Mouse (Mus musculus) limb, embryonic 15.5 days (tissue): Measurements from ENCODE around the gene Vasn. TPM values are rescaled to one million over a fixed set of nuclear protein-coding genes. Genes with fewer than 3 reads are reported as not detected.

Experiments used
- ATAC-seq: fragments of 200-750 bp; cut with Nextera tagmentation; 2 replicates; pipeline ENCODE4 v1.8.0; 2017; ENCODE audit warnings: low read depth, moderate TSS enrichment; ENCODE audit not compliant: insufficient number of reproducible peaks, low FRiP score, low TSS enrichment
- H3K27ac ChIP-seq: fragments of 300-500 bp; sonication (generic); 2 replicates; pipeline ENCODE4 v1.5.1; 2015; ENCODE audit warnings: moderate library complexity, mild to moderate bottlenecking, inconsistent platforms
- H3K27me3 ChIP-seq: fragments of 300-500 bp; sonication (generic); 2 replicates; pipeline ENCODE4 v1.6.1; 2015; ENCODE audit warnings: inconsistent platforms
- H3K36me3 ChIP-seq: fragments of 300-500 bp; sonication (generic); 2 replicates; pipeline ENCODE4 v1.6.1; 2015; ENCODE audit warnings: inconsistent platforms
- H3K4me1 ChIP-seq: fragments of 300-500 bp; sonication (generic); 2 replicates; pipeline ENCODE4 v1.6.1; 2015; ENCODE audit warnings: inconsistent platforms
- H3K4me2 ChIP-seq: fragments of 300-500 bp; sonication (generic); 2 replicates; pipeline ENCODE4 v1.6.1; 2015; ENCODE audit warnings: mild to moderate bottlenecking, inconsistent platforms
- H3K4me3 ChIP-seq: fragments of 300-500 bp; sonication (generic); 2 replicates; pipeline ENCODE4 v1.5.1; 2015; ENCODE audit warnings: mild to moderate bottlenecking, inconsistent platforms
- H3K9ac ChIP-seq: fragments of 300-500 bp; sonication (generic); 2 replicates; pipeline ENCODE4 v1.6.1; 2015; ENCODE audit warnings: inconsistent platforms
- H3K9me3 ChIP-seq: fragments of 300-500 bp; sonication (generic); 2 replicates; pipeline ENCODE4 v1.6.1; 2016; ENCODE audit warnings: inconsistent platforms
- WGBS: fragments of 180-500 bp; shearing (Covaris S2); methylation state at CpG from one replicate; pipeline ENCODE4 v1.1.7; 2015; 5-methylcytosine and 5-hydroxymethylcytosine counted together
- polyA plus RNA-seq: library from polyadenylated mRNA; unstranded; fragments of >200 nt; fragmentation: Nextera tagmentation; extraction: Ambion mirVana; gene quantifications from 2 replicates; pipeline ENCODE4 v1.2.1, GENCODE M21; 2015

Gene Vasn
- polyA plus RNA-seq, 1 experiment from 2014 or later: 41.5 TPM

DNA sequence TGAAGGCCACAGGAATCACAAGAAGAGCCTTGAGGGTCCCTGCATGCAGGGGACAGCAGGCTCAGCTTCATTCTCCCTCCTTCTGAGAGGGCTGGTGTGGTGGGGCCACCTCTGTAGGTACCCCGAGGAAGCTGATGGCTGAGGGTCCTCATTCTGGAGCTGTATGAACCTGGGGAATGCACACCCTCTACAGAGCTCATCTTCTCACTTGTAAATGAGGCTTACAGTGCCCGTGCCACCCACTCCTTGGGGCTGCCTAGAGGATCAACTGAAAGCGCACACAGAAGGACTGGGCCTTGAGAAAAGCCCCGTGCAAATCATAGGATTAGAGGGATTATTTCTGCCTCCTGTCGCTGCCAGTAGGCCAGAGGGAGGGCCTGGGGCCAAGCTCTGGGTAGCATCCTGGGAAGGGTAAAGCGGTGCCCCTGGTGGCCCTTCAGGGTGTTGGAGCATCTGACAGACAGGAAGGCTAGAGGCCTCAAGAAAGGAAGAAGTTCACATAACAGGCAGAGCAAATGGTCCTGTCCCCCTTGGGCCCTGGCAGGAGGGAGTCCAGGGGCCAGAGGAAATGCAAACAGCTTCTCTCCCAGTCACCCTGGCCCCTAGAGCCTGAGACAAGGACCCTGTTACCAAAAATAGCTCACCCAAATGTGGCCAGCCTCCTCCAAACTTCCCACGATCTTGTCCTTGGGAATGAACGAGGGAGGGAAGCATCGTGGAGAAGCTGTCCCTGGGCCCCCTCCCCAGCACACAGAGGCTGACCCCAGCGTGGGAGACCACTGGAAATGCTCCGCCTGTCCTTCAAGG is 16.2 kb downstream of the Vasn start:
- no peak for ATAC-seq
- peaks cover 34% of the 10 kb centered on the region; the same call in 1 of the 2 replicates for H3K36me3 ChIP-seq
- peaks cover 85% of the 10 kb centered on the region for H3K4me1 ChIP-seq
- H3K9ac ChIP-seq: no peak overlapping the region
- 36% methylated on average over 11 of the region's 11 CpGs for WGBS
- no peaks in the 10 kb centered on the region for H3K27me3 ChIP-seq
- no peak overlapping the region for H3K4me2 ChIP-seq
- H3K27ac ChIP-seq: peak overlapping the region; percentile 91
- H3K4me3 ChIP-seq: no peak overlapping the region
- H3K9me3 ChIP-seq: no peaks in the 10 kb centered on the region

GRCm38 (mm10) chr16:4656571-4657081 is 16.9 kb downstream of the Vasn start:
- Histone ChIP-seq H3K9me3 (no peaks in the 10 kb centered on the region), H3K4me2 (no peak overlapping the region), H3K36me3 (peaks cover 36% of the 10 kb centered on the region), H3K9ac (no peak overlapping the region), H3K27me3 (no peaks in the 10 kb centered on the region), H3K4me1 (peaks cover 81% of the 10 kb centered on the region), H3K27ac (peak overlapping the region; percentile 91), H3K4me3 (no peak overlapping the region)
- WGBS: 46% methylated on average over 9 of the region's 9 CpGs
- no peak for ATAC-seq

DNA sequence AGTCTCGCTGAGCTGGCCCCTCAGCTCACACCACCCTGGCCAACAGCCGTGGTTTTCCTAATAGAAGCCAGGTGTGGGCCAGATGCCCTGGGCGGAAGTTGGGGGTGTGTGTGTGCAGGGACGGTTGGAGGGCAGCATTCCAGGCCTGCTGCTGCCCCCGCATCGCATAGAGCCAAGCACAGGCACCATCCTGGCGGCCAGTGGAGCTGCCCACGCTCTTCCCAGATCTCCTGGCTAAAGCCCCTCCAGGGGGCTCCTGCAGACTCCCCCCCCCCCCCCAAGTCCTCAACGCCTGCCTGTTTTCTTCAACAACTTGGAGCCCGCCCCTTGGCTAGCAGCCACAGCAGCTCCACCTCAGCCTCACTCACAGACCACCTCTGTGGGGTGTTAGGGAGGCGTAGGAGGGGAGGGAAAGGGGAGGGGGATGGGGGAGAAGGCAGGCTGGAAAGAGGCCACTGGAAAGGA is 19.1 kb downstream of the Vasn start:
- peak overlapping the region; percentile 34 for H3K4me2 ChIP-seq
- H3K4me1 ChIP-seq: peaks cover 60% of the 10 kb centered on the region
- H3K4me3 ChIP-seq: no peak overlapping the region; the same call in 1 of the 2 replicates
- no peaks in the 10 kb centered on the region for H3K9me3 ChIP-seq
- H3K27ac ChIP-seq: peak overlapping the region; percentile 91
- H3K36me3 ChIP-seq: peaks cover 28% of the 10 kb centered on the region
- H3K27me3 ChIP-seq: no peaks in the 10 kb centered on the region
- H3K9ac ChIP-seq: no peak overlapping the region; the same call in 1 of the 2 replicates
- peak; percentile 91 for ATAC-seq
- WGBS: 18% methylated on average over 11 of the region's 11 CpGs

DNA sequence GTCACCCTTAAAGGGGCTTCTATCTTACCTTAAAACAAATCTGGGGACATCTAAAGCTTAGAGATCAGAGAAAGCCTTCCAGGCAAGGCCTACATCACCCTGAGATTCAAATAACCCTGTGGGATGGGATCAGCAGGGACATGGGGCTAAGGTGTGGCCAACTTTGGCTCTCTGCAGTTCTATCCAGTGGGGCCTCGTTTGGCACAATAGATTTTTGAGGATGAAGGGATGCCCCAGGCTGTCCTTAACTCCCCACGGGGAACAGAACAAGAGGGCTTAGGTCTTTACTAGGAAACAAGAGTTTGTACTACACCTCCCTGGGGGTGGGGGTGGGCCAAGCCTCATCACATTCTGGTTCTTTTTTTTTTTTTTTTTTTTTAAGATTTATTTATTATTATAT is 19.6 kb downstream of the Vasn start:
- Histone ChIP-seq H3K4me3 (peak overlapping the region; percentile 4; the same call in 1 of the 2 replicates), H3K27me3 (no peaks in the 10 kb centered on the region), H3K36me3 (peaks cover 26% of the 10 kb centered on the region), H3K9ac (no peak overlapping the region; the same call in 1 of the 2 replicates), H3K9me3 (no peaks in the 10 kb centered on the region), H3K4me2 (peak overlapping the region; percentile 34), H3K27ac (peak overlapping the region; percentile 91), H3K4me1 (peaks cover 55% of the 10 kb centered on the region)
- WGBS: 11% methylated on average over 2 of the region's 2 CpGs
- ATAC-seq: no peak

DNA sequence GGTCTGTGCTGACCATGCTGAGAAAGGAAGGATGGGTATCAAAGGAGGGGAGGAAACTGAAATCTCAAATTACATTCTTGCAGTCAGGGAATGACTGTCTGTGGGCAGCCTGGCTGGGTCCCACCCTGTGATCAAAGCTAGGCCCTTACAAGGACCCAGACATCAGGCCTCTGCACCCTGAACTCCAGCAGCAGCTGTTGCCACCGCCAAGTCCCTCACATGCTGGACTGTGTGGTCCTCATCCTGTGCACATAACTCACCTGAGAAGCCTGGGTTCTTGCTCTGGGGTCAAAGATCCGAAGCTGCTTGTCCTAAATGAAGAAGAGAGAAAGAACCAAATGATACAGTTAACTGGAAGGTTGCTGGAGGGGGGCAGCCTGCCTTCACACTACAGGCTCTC is 21.9 kb downstream of the Vasn start:
- H3K4me2 ChIP-seq: no peak overlapping the region
- ATAC-seq: no peak
- H3K27me3 ChIP-seq: no peaks in the 10 kb centered on the region
- WGBS: 67% methylated on average over 2 of the region's 2 CpGs
- H3K4me1 ChIP-seq: peaks cover 34% of the 10 kb centered on the region
- H3K27ac ChIP-seq: no peak overlapping the region
- H3K9me3 ChIP-seq: no peaks in the 10 kb centered on the region
- no peak overlapping the region for H3K4me3 ChIP-seq
- H3K9ac ChIP-seq: no peak overlapping the region
- peaks cover 27% of the 10 kb centered on the region for H3K36me3 ChIP-seq

DNA sequence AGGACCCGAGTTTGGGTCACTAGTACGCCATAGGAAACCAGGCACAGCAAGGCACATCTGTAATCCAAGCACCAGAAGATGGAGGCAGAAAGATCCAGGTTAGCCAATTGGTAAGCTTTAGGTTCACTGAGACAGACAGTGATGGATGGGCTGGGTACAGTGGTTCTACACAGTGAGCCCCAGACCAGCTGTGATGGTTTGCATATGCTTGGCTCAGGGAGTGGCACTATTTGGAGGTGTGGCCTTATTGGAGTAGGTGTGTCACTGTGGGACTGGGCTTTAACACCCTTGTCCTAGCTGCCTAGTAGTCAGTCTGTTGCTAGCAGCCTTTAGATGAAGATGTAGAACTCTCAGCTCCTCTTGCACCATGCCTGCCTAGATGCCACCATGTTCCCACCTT is 24.1 kb downstream of the Vasn start:
- H3K4me3 ChIP-seq: no peak overlapping the region
- ATAC-seq: no peak
- no peaks in the 10 kb centered on the region for H3K9me3 ChIP-seq
- H3K27ac ChIP-seq: no peak overlapping the region
- WGBS: 84% methylated on average over 2 of the region's 2 CpGs
- H3K9ac ChIP-seq: no peak overlapping the region
- H3K4me1 ChIP-seq: peaks cover 18% of the 10 kb centered on the region
- H3K27me3 ChIP-seq: no peaks in the 10 kb centered on the region
- H3K36me3 ChIP-seq: peaks cover 37% of the 10 kb centered on the region
- no peak overlapping the region for H3K4me2 ChIP-seq

- no peak overlapping the region for H3K9ac ChIP-seq
- H3K4me3 ChIP-seq: no peak overlapping the region
- H3K4me1 ChIP-seq: peaks cover 9% of the 10 kb centered on the region
- no peaks in the 10 kb centered on the region for H3K9me3 ChIP-seq
- H3K27ac ChIP-seq: no peak overlapping the region
- no peaks in the 10 kb centered on the region for H3K27me3 ChIP-seq
- peaks cover 50% of the 10 kb centered on the region for H3K36me3 ChIP-seq
- 82% methylated on average over 2 of the region's 2 CpGs for WGBS
- no peak overlapping the region for H3K4me2 ChIP-seq
- ATAC-seq: no peak
Measured at GRCm38 (mm10) chr16:4665726-4666125, 26.0 kb downstream of the Vasn start.

DNA sequence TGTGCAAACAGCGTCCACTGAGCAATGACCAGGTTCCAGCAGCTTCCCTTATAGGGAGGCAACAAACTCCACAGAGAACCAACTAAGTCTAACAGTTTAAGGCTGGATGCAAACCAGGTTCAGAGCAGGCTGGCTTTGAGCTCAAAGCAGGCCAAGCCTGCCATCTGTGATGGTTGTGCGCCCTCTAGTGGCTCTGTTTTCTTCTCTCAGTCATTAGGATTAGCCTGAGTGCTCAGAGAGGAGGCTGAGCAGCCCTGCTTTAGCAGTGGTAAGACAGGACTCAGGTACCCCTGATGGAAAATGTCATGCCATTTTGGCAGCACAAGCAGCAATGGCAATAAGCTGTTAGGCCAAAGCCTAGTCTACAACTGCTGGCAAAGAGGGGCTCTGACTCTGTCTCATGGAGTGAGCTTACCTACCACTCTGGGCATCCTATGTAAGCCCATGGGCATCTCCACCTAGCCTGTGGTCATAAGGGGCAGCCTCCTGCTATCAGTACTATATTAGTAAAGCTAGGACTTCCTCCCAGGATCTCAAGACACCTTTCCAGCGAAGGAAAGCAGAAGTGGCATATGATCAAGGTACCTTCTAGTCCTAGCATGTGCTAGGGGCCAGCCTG is 27.6 kb downstream of the Vasn start:
- no peak overlapping the region for H3K4me3 ChIP-seq
- H3K9ac ChIP-seq: no peak overlapping the region
- H3K27ac ChIP-seq: peak overlapping the region; percentile 35
- peaks cover 5% of the 10 kb centered on the region for H3K4me1 ChIP-seq
- H3K27me3 ChIP-seq: no peaks in the 10 kb centered on the region
- H3K4me2 ChIP-seq: no peak overlapping the region
- WGBS: 27% methylated on average over 3 of the region's 3 CpGs
- peak; percentile 64; the same call in 1 of the 2 replicates for ATAC-seq
- H3K36me3 ChIP-seq: peaks cover 44% of the 10 kb centered on the region
- no peaks in the 10 kb centered on the region for H3K9me3 ChIP-seq

DNA sequence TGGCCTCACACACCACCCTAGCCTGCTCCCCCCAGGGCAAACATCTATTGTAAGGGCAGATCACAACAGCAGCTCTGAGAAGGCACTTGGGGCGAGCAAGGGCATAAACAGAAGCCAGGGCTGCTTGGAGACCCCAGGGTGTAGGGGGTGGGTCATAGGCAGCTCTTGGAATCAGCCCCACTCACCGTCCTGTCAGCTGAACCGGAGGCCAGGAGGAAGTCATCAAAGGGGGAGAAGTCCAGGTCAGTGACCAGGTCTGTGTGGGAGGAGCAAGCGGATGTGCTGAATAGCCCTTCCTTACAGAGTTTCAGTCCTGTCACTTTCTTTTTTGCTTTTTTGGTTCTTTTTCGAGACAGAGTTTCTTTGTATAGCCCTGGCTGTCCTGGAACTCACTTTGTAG is 30.6 kb downstream of the Vasn start:
- Histone ChIP-seq H3K4me1 (peaks cover 5% of the 10 kb centered on the region), H3K27ac (no peak overlapping the region), H3K27me3 (no peaks in the 10 kb centered on the region), H3K9me3 (no peaks in the 10 kb centered on the region), H3K4me3 (no peak overlapping the region), H3K9ac (no peak overlapping the region), H3K4me2 (no peak overlapping the region), H3K36me3 (peaks cover 50% of the 10 kb centered on the region)
- 75% methylated on average over 5 of the region's 5 CpGs for WGBS
- no peak for ATAC-seq

- H3K36me3 ChIP-seq: peaks cover 48% of the 10 kb centered on the region
- H3K9ac ChIP-seq: no peak overlapping the region
- no peak overlapping the region for H3K27ac ChIP-seq
- no peak overlapping the region for H3K4me2 ChIP-seq
- H3K4me3 ChIP-seq: no peak overlapping the region
- no peaks in the 10 kb centered on the region for H3K27me3 ChIP-seq
- no peak for ATAC-seq
- no peaks in the 10 kb centered on the region for H3K9me3 ChIP-seq
- H3K4me1 ChIP-seq: peaks cover 9% of the 10 kb centered on the region
- WGBS: 85% methylated on average over 4 of the region's 4 CpGs
Measured at GRCm38 (mm10) chr16:4674091-4674490, 34.4 kb downstream of the Vasn start.

- ATAC-seq: no peak
- H3K4me1 ChIP-seq: peaks cover 12% of the 10 kb centered on the region
- no peaks in the 10 kb centered on the region for H3K9me3 ChIP-seq
- H3K4me3 ChIP-seq: no peak overlapping the region
- no peak overlapping the region for H3K4me2 ChIP-seq
- WGBS: 88% methylated on average over 5 of the region's 5 CpGs
- H3K27ac ChIP-seq: no peak overlapping the region
- H3K27me3 ChIP-seq: no peaks in the 10 kb centered on the region
- H3K9ac ChIP-seq: no peak overlapping the region
- H3K36me3 ChIP-seq: peaks cover 34% of the 10 kb centered on the region
Measured at GRCm38 (mm10) chr16:4676836-4677235, 37.1 kb downstream of the Vasn start.

DNA sequence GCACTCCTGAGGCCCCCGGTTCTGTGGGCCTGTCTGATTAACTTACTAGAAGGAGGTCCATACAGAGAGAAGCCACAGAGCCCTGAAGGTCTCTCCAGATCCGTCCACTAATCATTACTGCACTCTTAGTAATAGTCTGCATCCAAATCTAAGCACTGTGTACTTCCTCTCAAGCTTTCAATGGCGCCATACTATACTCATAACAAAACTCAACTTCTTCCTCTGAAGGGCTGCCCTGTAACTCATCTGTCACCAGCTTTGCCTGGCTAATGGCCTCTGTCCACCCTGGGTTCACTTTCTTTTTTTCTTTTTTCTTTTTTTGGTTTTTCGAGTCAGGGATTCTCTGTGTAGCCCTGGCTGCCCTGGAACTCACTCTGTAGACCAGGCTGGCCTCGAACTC is 38.3 kb downstream of the Vasn start:
- H3K36me3 ChIP-seq: peaks cover 34% of the 10 kb centered on the region
- WGBS: 80% methylated on average over 5 of the region's 5 CpGs
- peak overlapping the region; percentile 91; the same call in 1 of the 2 replicates for H3K4me2 ChIP-seq
- H3K4me3 ChIP-seq: no peak overlapping the region
- no peaks in the 10 kb centered on the region for H3K9me3 ChIP-seq
- H3K27ac ChIP-seq: no peak overlapping the region
- H3K9ac ChIP-seq: no peak overlapping the region
- H3K27me3 ChIP-seq: no peaks in the 10 kb centered on the region
- no peak for ATAC-seq
- peaks cover 16% of the 10 kb centered on the region for H3K4me1 ChIP-seq
